Mouse (Mus musculus) common myeloid progenitor, adult 5-6 weeks (primary cell): Measurements from ENCODE around the gene Iqcf3. TPM values are rescaled to one million over a fixed set of nuclear protein-coding genes. Genes with fewer than 3 reads are reported as not detected.
"Not testable (repeated sequence)": the region's sequence is repeated elsewhere in the genome, so short reads cannot be mapped to it uniquely, and the experiment has no call there.

Experiments used
- ATAC-seq: replicated peaks from 2 replicates; pipeline ENCODE4 v1.8.0; 2016; ENCODE audit warnings: low read depth, mild to moderate bottlenecking, moderate TSS enrichment, inconsistent platforms; ENCODE audit not compliant: poor library complexity, severe bottlenecking
- total RNA-seq: library from RNA; stranded (forward); fragments of 200-1000, 187-1606 nt; gene quantifications from 2 replicates; pipeline ENCODE4 v1.2.3, GENCODE M21; 2017

Iqcf3 gene
- total RNA-seq, 1 experiment from 2014 or later: not detected

DNA sequence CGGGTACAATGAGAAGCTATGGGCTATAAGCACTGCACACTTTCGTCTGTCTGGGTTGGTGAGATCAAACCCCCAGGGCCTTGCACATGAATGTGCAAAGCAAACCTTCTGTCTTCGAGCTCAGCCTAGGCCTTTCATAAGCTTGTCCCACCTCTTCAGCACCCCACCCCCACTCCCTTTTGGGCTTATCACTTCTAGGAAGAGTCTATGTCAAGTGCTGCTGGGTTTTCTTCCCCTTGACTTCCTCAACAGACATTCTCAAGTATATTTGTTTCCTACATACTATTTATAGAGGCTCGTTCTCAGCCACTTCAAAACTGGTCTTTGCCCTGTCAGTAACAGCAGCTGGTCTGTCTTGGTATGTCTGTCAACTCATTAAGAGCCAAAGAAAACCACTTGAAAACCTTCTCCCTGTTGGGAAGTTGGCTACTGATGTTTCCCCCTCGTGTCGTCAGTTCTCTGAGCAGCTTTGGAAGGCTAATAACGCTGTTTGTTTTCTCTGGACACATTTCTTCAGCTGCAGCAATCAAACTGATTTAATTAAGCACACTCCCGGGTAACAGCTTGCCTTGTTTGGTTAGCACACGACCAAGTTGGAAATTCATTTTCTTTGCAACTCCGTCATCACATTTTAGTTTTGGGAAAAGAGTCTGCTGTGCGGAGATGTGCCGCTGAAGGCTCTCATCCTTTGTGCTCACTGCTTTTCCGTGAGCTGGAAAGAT is 48.5 kb downstream of the Iqcf3 start:
- no peak for ATAC-seq

DNA sequence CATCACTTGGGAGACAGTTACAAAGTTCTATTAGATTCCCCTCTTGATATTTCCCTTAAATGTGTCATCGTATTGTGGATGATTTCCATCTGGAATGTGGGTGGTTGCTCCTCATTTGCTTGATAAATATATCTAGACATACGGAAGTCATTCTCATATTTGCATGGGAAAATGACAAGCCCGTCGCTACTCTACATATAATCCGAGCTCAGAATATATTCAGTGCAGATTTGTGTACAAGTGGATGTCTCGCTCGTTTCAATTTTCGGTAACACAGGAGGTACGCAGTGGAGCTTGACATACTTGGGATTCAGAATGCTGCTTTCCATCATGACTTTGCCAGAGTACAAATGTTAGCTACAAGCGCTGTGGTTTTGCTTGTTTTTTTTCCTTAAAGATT is 52.1 kb downstream of the Iqcf3 start:
- no peak for ATAC-seq

DNA sequence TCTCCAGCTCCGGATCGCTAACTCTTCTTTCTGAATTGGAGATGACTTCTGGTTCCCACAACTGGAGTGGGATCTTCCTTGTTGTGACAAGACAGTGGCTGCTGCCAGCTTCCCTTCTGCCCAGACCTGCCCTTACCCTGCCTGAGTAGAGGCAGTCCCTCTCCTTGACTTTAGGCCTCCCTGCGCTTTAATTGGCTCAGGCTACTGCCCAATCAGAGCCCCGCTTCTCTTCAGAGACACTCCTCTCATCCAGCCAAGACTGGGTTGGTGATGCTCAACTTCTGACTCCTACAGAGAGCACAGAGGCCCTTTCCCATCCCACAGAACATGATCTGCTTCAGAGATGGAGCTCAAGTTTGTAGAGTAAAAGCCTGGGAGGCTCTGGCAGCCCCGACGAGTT is 57.2 kb downstream of the Iqcf3 start:
- ATAC-seq: no peak

DNA sequence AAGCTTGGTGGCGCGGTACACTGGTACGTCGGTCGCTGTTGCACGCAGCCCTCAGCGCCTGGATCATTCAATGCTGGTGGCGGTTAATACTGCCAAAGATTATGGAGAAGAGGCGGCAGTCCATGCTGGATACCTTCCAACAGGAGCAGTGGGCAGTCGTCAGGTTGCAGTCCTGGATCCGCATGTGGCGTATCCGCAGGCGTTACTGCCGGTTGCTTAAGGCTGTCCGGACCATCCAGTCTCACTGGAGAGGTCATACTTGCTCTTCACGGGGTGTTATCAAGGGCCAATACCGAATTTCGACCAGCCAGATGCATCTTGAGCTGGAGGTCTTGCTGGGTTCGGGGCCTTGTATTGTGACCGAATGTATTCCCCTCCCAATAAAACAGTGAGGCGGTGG is 59.6 kb downstream of the Iqcf3 start:
- no peak for ATAC-seq

DNA sequence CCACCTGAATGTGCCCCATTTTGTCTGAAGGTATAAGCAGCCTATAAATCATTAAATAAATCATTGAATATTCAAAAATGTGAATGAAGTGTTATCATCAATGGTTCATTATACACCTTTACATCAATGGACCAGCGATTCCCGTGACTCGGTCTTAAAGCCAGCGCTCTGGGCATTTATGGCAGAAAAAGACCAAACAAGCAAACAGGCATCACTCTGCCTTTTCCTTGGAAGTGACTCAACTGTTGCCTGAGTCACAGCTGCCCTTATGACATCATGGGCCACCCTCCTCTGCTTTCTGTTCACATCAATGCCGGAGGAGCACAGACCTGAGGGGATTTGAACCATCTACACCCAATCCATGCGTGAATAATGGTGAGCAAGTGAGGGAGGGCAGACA is 61.8 kb downstream of the Iqcf3 start, which contains the start of gene Iqcf1:
Gene Iqcf1 (plus strand): TSS at position 301 of the 400 bp plus-strand sequence.
- ATAC-seq: no peak

DNA sequence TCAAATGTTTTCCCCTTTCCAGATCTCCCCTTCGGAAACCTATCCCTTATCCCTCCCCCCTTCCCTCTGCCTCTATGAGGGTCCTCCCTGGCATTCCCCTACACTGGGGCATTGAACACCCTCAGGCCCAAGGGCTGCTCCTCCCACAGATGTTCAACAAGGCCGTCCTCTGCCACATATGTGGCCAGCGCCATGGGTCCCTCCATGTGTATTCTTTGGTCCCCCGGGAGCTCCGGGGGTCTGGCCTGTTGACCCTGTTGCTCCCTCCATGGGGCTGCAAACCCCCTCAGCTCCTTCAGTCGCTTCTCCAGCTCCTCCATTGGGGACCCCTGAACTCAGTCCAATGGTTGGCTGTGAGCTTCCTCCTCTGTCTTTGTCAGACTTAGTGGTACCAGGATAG is 73.8 kb downstream of the Iqcf3 start:
- not testable (repeated sequence) for ATAC-seq

DNA sequence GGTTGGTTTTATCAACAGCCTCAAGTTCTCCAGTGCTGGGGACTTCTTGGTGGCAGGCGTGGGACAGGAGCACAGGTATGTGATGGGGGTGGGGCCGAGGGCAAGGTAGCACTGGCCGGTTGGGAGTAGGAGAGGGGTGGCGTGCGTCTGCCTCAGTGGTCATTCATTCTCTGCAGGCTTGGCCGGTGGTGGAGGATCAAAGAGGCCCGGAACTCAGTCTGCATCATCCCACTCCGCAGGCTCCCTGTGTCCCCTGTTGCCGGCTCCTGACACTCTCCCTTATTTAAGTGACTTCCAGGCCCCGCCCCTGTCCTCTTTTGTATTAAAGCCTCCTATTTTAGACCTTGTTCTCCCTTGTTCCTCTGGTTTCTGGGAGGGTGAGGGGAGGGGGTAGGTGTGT is 76.4 kb downstream of the Iqcf3 start:
- no peak for ATAC-seq

DNA sequence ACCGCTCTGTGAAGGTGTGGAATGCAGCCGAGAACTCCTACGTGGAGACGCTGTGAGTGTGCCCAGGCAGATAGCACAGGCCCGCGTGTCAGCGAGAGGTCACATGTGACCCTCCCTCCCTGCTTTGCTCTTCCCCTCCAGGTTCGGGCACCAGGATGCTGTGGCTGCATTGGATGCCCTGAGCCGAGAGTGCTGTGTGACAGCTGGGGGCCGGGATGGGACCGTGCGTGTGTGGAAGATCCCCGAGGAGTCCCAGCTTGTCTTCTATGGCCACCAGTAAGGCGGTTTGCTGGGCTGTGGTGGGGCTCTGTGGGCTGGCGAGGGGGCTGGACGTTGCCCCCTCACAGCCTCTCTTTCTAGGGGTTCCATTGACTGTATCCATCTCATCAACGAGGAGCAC is 77.8 kb downstream of the Iqcf3 start:
- ATAC-seq: no peak

DNA sequence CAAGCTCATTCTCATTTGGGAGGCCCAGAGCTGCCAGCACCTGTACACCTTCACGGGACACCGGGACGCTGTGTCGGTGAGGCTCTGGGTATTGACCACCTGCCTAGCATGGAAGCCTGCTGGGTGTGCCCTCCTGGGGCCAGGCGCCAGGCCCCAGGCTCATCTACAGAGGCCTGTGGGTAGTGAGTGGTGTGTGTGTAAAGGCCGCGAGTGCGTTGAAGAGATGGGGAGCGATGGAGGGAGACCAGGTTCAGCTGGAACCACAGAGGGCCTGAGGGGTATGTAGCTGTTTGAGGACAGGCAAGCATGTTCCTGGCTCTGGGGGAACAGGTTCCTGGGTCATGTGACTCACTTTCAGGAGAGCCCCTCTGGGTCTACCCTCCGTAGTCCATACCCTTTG is 78.3 kb downstream of the Iqcf3 start:
- no peak for ATAC-seq

DNA sequence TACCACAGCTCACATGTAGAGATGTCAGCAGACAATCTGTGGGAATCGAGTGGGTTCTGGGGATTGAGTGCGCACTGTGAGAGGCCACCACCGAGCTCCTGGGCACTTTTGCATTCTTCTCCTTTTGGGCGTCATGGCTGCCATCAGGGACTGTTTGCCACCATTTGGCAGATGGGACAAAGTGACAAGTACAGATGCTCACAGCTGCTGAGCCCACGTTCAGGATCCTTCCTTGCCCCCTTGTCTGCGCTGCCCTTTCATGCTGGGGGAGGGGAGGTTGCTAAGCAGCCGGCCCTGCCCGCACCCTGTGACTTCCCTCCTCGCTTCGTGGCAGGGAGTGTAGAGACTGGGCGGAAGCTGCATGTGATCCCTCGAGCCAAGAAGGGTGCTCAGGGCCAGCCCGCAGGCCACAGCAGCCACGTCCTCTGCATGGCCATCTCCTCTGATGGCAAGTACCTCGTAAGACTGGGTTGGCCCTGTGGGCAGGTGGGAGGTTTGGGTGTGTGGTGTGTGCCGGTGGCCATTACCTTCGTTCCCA is 78.8 kb downstream of the Iqcf3 start:
- ATAC-seq: no peak

DNA sequence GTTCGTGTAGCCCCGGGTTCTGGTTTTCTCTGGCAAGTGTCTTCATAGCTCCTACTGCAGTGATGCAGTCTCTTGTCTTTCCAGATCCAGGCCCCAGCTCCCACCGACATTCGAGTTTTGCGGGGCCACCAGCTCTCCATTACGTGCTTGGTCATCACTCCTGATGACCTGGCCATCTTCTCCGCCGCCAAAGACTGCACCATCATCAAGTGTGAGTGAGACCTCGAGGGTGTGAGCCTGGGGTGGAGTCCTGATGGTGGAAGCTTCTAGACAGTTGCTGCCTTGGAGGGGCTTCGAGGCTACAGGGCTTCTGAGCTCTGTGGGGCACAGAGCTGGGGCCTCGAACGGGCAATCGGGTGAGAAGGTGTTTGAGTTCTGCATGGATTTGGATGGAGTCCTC is 79.8 kb downstream of the Iqcf3 start:
- no peak for ATAC-seq

DNA sequence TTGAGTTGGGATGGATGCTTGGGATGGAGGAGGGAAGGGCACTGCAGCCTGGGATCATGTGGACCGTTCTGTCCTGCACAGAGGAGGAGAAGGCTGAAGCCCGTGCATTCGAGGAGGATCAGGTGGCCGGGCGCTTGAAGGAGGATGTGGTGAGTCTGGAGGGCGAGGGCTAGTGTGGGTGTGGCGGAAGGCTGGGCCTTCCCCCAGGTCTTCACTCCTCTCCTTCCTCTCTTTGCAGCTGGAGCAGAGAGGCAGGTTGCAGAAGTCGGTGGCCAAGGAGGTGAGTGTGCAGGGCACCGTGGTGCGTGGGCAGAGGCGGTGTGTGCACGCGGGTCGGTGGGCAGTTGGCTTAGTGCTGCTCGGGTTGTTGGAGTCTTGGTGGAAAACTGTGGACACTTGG is 80.4 kb downstream of the Iqcf3 start:
- ATAC-seq: peak; percentile 9; the same call in 1 of the 2 replicates

DNA sequence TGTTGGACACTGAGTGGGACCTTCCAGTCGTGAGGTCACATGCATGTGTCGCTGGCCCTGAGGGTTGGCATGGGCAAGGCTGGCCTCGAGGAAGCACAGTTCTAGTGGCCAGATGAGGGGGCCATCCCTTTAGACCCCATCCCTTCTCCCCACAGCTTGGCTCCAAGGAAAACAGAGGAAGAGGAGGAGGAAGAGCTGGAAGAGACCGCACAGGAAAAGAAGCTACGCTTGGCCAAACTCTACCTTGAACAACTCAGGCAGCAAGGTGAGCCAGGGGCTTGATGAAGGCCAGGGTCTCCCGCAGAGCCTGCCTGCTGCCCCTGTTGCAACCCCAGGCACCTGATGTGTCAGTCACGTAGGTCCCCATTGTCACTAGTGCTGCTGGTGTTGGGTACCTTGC is 80.9 kb downstream of the Iqcf3 start:
- ATAC-seq: no peak

DNA sequence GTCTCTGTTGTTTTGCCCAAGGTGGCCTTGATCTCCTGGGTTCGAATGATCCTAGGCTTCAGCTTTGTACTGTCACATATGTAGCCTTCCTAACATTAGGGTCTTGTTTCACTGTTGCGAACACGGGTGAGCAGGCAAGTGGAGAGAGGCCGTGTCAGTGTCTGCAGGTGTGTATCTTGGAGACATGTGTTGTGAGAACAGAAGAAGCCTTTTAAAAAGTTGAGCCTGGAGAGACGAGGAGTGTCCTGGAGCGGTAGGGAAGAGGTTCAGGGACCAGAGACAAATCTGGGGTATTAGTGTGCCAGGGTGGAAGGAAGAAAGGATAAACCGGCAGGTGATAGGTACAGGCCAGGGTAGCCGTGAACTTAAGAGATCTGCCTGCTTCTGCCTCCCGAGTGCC is 83.3 kb downstream of the Iqcf3 start:
- ATAC-seq: no peak

DNA sequence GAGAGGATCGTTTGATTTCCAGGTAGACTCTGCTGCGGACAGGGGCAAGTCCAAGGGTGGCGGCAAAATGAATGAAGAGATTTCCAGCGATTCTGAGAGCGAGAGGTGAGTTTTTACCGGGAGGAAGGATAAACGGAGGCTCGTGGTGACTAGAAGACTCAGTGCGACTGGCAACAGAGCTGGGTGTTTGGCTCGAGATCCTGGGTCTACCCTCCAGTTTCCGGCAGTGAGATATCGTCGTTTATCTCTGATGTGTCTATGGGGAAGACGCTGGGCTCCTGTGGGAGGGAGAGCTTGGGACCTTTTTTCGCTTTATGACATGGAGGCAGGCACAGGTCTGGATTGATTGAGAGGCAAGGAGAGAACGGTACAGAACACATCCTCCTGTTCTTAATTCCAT is 83.8 kb downstream of the Iqcf3 start:
- no peak for ATAC-seq

DNA sequence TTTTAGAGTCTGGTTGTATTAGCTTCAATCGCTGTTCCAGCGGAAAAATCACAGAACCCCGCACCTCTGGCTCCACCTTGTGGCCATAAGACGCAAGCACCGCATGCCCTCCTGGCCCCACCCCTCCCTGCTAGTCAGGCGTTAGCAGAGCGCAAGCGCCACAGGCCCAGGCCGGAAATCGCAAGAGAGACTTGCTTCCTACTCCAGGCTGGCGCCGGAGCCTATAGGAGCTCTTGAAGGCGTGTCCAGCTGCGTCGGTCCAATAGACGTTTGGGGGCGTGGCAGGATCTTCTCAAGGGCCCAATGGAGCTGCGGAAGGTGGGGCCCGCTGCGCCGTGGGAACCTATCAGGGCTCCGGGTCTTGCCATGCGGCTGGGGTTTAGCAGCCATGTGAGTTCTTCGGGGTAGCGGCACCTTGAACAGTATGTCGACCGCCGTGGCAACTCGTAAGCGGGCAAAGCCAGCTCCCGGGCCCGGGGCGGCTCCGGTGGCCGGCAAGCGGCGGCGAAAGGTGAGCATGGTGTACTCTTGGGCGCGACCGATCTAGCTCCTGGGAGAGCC is 84.4 kb downstream of the Iqcf3 start, which contains the start of gene Parp3:
Gene Parp3 (minus strand): TSS at position 26 of the 561 bp plus-strand sequence.
- peak; percentile 89 for ATAC-seq

DNA sequence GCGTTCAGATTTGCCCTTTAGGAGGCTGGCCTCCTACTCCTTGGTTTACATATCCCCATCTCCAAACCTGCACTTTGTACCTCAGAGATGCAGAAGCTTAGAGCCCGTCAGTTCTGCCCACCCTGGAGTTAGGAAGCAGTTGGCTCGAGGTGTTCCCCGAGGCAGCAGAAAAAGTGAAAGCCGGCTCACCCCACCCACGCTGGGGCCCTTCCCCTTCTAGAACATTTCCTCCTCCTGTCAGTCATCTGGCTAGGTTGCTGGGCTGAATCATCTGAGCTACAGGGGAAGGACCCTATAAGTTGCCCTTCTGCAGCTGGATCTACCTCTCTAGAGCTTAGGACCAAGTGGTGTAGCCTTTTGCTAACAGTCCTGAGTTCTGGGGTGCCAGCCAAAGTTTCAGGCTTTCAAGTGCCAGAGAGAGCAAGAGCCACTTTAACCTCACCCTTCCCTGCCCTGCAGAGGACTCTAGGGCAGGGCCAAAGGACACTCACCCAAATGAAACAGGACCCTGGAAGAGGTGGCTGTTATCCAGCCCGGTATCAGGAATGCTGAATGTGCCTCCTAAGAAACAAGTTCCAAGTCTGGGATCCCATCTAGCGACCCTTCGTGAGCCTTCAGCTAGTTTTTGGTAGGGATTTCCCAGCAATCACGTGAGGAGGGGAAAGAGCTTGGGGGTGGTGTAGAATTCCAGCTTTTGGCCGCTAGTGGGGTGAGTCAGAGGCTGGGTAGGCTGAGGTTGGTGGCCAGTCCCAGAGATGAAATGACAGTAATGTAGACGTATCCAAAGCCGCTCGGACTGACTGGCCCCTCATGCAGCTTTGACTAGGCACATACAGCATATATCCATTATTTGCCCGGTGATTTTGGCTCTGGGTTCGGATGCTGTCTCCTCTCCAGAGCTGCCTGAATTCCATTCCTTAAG is 85.2 kb downstream of the Iqcf3 start:
- peak; percentile 29 for ATAC-seq

DNA sequence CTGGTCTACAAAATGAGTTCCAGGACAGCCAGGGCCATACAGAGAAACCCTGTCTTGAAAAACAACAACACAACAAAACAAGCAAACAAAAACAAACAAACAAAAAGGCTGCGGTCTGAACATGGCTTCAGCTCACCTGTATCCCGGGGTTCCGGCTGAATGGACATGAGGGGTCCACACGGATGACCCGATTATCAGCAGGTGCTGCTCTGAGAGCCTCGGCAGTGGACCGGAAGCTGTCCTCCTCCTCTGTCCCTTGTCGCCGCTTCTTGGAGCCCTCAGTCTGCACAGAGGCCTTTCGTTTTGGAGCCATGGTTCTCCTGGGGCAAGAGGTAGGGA is 85.8 kb downstream of the Iqcf3 start, which contains the start of gene Rrp9:
Gene Rrp9 (plus strand): TSS at position 301 of the 339 bp plus-strand sequence.
- ATAC-seq: no peak

DNA sequence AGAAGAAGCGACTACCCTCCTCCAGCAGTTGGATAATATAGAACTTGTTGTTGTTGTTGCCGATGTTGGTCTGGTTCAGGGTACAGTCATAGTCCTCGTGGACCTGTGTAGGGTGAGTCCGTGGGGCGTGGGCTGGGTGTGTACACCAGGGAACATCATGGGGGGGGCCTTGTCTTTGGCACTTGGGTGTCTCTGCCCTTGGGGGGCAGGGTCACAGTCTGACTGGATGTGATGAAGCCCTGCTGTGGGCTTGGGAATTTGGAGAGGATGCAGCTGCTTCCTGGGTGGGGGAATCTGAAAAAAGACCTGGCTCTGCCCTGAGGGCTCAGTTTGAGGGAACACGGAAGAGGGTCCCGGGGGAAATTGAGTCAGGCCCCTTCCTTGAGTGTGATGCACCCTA is 86.4 kb downstream of the Iqcf3 start:
- ATAC-seq: no peak

DNA sequence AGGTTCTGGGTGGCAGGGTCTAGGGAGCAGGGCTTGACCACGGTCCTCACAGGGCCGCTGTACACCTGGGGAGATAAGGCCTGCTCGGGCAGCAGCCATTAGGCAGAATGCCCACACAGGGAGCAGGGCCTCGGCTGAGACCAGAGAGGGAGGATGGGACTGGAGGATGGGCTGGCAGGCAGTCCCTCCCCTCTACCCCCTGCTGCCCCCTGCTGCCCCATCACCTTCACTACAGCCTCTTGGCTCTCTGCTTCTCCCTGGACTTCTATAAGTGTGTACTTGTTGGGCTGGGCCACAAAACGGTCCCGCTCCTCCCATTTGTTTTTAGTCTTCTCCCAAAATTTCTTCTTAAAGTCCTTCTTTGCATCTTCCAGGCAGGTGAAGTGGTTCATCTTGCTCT is 87.0 kb downstream of the Iqcf3 start:
- ATAC-seq: peak; percentile 31; the same call in 1 of the 2 replicates

DNA sequence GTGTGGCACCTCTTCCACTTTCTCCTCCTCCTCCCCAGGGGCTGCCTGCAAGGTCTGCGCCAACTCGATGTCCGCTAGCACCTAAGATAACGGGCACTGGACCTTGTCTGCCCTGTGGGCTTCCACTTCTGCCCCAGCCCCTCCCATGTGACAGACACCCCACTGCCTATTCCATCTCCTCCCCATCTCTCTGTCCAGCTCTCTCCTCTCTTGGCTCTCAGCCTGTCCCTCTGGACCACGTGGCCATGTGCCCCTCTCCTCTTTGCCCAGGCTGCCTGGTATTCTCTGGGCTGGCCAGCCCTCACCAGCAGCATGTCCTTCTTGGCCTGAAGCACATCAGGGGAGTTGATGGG is 87.7 kb downstream of the Iqcf3 start:
- no peak for ATAC-seq
